Comparison of ENCODE assay signal across 8 mouse cellular contexts in the genomic region with DNA sequence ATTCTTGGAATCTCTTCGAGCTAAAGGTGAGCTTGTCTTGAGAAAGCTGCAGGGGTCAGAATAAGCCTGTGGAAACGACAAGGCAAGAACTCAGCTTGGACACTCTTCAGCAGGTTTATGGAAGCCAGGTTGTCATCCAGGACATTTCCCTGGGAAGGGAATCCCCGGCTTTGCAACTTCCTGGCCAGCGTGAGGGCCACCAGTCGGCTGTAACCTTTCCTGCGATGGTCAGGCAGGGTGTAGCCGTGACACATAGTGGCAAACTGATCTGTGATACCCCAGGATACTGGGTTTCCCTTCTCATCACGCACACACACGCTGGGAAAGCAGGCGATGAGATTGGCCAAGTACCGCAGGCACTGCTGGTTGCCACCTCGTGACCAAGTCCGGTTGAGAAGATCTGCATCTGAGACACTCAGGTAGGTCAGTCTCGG. TPM values are rescaled to one million over a fixed set of nuclear protein-coding genes. Genes with fewer than 3 reads are reported as not detected.
DNase-seq lines count a peak whose midpoint lies in the region; ATAC-seq and TF ChIP-seq lines count a peak whose summit lies in the region.

No protein-coding gene starts in this region.

- H3K36me3 ChIP-seq in lung, postnatal 0 days (ENCODE audit: insufficient read depth, low read length) = no peaks in the 10 kb centered on the region
- no peaks in the 10 kb centered on the region for H3K36me3 ChIP-seq in hindbrain, embryonic 16.5 days (ENCODE audit: control insufficient read depth, insufficient read depth, low read length)

- no peak overlapping the region for H3K4me3 ChIP-seq in lung, postnatal 0 days (ENCODE audit: low read depth, low read length)
- peak overlapping the region; percentile 22; the same call in 1 of the 2 replicates for H3K4me3 ChIP-seq in hindbrain, embryonic 16.5 days (ENCODE audit: low read length)

- no peak for ATAC-seq in lung, postnatal 0 days
- ATAC-seq in hindbrain, embryonic 16.5 days = peak; percentile 67; the same call in 1 of the 2 replicates

- H3K27me3 ChIP-seq in lung, postnatal 0 days (replicated peaks; ENCODE audit: insufficient read depth, low read length) = no peaks in the 10 kb centered on the region
- no peaks in the 10 kb centered on the region; the same call in 1 of the 2 replicates for H3K27me3 ChIP-seq in hindbrain, embryonic 16.5 days (replicated peaks; ENCODE audit: control insufficient read depth, insufficient read depth, low read length)

- TF ChIP-seq CTCF in lung, postnatal 0 days (IDR thresholded peaks at IDR 0.05) = no peak

- no peak overlapping the region for H3K9ac ChIP-seq in lung, postnatal 0 days (replicated peaks; ENCODE audit: low read depth)
- peak overlapping the region; percentile 1; the same call in 1 of the 2 replicates for H3K9ac ChIP-seq in hindbrain, embryonic 16.5 days (ENCODE audit: low read depth, low read length)

- H3K27ac ChIP-seq in lung, postnatal 0 days (ENCODE audit: low read length) = no peak overlapping the region
- H3K27ac ChIP-seq in hindbrain, embryonic 16.5 days (ENCODE audit: low read depth, low read length) = no peak overlapping the region

- no peaks in the 10 kb centered on the region for H3K9me3 ChIP-seq in lung, postnatal 0 days (ENCODE audit: low read length)
- no peaks in the 10 kb centered on the region for H3K9me3 ChIP-seq in hindbrain, embryonic 16.5 days (ENCODE audit: control insufficient read depth, low read length)

- no peak for DNase-seq in lung, postnatal 0 days (ENCODE audit: low spot score)
- DNase-seq in lung, postnatal 4 days = no peak
- DNase-seq in embryo, embryonic 10.5 days (ENCODE audit: low spot score) = peak; percentile 13
- DNase-seq in neural tube, embryonic 10.5 days (ENCODE audit: extremely low spot score, low spot score) = peak; percentile 20
- DNase-seq in B cell, adult 2 months = no peak
- DNase-seq in urinary bladder, postnatal 25 days (ENCODE audit: low spot score) = no peak
- DNase-seq in frontal cortex, postnatal 25 days (ENCODE audit: low spot score in 2 of 2) = no peak

- WGBS in lung, postnatal 0 days = 8% methylated on average over 13 of the region's 14 CpGs
- 9% methylated on average over 14 of the region's 14 CpGs for WGBS in hindbrain, embryonic 16.5 days

- H3K4me1 ChIP-seq in lung, postnatal 0 days (ENCODE audit: insufficient read depth, low read depth, low read length) = no peaks in the 10 kb centered on the region
- H3K4me1 ChIP-seq in hindbrain, embryonic 16.5 days (ENCODE audit: control insufficient read depth, insufficient read depth, low read depth, low read length) = no peaks in the 10 kb centered on the region

- 0 out of 2 replicates have a peak overlapping the region, but pooled peaks have one; percentile 19 for H3K4me2 ChIP-seq in lung, postnatal 0 days (replicated peaks; ENCODE audit: low read depth, low read length)
- peak overlapping the region; percentile 43 for H3K4me2 ChIP-seq in hindbrain, embryonic 16.5 days (ENCODE audit: low read length)

- TF ChIP-seq EP300 in lung, postnatal 0 days (IDR thresholded peaks at IDR 0.05) = no peak

RNA-seq across cellular contexts. Expression of gene Glyatl3, which starts 9.4 kb away (rescaled TPM):
- not detected in 2 replicates for polyA plus RNA-seq in lung, postnatal 0 days (2015; fragmentation: Nextera tagmentation; extraction: Ambion mirVana)
- polyA plus RNA-seq in hindbrain, embryonic 16.5 days (2015; fragmentation: Nextera tagmentation; extraction: Ambion mirVana) = not detected in 2 replicates

RNA-seq across cellular contexts. Expression of gene 9130008F23Rik, which starts 24.4 kb away (rescaled TPM):
- 2.4 and 2.9 TPM in 2 replicates for polyA plus RNA-seq in lung, postnatal 0 days (2015; fragmentation: Nextera tagmentation; extraction: Ambion mirVana)
- polyA plus RNA-seq in hindbrain, embryonic 16.5 days (2015; fragmentation: Nextera tagmentation; extraction: Ambion mirVana) = 0.99 and 1.2 TPM in 2 replicates

RNA-seq across cellular contexts. Expression of gene Mut, which starts 29.7 kb away (rescaled TPM):
- 32.5 and 37.0 TPM in 2 replicates for polyA plus RNA-seq in lung, postnatal 0 days (2015; fragmentation: Nextera tagmentation; extraction: Ambion mirVana)
- polyA plus RNA-seq in hindbrain, embryonic 16.5 days (2015; fragmentation: Nextera tagmentation; extraction: Ambion mirVana) = 24.3 and 26.2 TPM in 2 replicates

RNA-seq across cellular contexts. Expression of gene Cenpq, which starts 30.1 kb away (rescaled TPM):
- polyA plus RNA-seq in lung, postnatal 0 days (2015; fragmentation: Nextera tagmentation; extraction: Ambion mirVana) = 5.5 and 6.2 TPM in 2 replicates
- 10.9 and 12.1 TPM in 2 replicates for polyA plus RNA-seq in hindbrain, embryonic 16.5 days (2015; fragmentation: Nextera tagmentation; extraction: Ambion mirVana)

Comparison
In these comparisons a context has a peak if more than half of its experiments do, and no peak if none do; other contexts are left out.
1. DNase-seq: peak in embryo, embryonic 10.5 days (single experiment) and neural tube, embryonic 10.5 days (single experiment); none in lung, postnatal 0 days (single experiment), lung, postnatal 4 days (0 of 2), B cell, adult 2 months (0 of 2), urinary bladder, postnatal 25 days (single experiment) and frontal cortex, postnatal 25 days (0 of 2).